ENCODE assay signal across 15 mouse cellular contexts in genomic region chr6:134996918-134997317, GRCm38 (mm10). TPM values are rescaled to one million over a fixed set of nuclear protein-coding genes. Genes with fewer than 3 reads are reported as not detected.
DNase-seq lines count a peak whose midpoint lies in the region; ATAC-seq and TF ChIP-seq lines count a peak whose summit lies in the region.
"Had no signal": no experiment of that assay in that cellular context is flagged by ENCODE, and none has a peak within 500 bp of the region (broad histone marks: within the 10 kb centered on the region; RNA-seq: fewer than 3 reads in every experiment).

No protein-coding gene starts in this region.

- no peak for DNase-seq in kidney, postnatal 0 days (ENCODE audit: low spot score)
- DNase-seq in kidney, adult 8-10 months = no peak
- DNase-seq in A20 (ENCODE audit: low read depth, low spot score) (peak; percentile 59), MEL (ENCODE audit: low read depth, low spot score) (peak; percentile 67), adipocyte (ENCODE audit: low spot score) (no peak)
- peak; percentile 5 to 46 for DNase-seq in natural killer cell, adult 2 months (ENCODE audit: low spot score in 2 of 2)
- DNase-seq in ovary, adult 18-20 months (ENCODE audit: low spot score) = no peak
- no peak for DNase-seq in adrenal gland, adult 8-10 months
- DNase-seq: adrenal gland, postnatal 25 days; lung, embryonic 14.5 days; right cerebral cortex, adult 18-20 months had no signal

- no peaks in the 10 kb centered on the region for H3K36me3 ChIP-seq in kidney, postnatal 0 days (ENCODE audit: insufficient read depth, low read length)
- H3K36me3 ChIP-seq in MEL (ENCODE audit: control insufficient read depth in 1 of 2, insufficient read depth in 2 of 2, low read length in 2 of 2) = no peaks in the 10 kb centered on the region
- H3K36me3 ChIP-seq: heart, embryonic 12.5 days; hindbrain, embryonic 12.5 days; midbrain, embryonic 13.5 days; neural tube, embryonic 13.5 days had no signal

- TF ChIP-seq CTCF in kidney, postnatal 0 days (IDR thresholded peaks at IDR 0.05; ENCODE audit: low read depth) = peak; percentile 42
- peak; percentile 40 to 58 (median 43) for TF ChIP-seq CTCF in MEL (IDR thresholded peaks at IDR 0.05 in 2 of 3, conservative IDR thresholded peaks at IDR 0.05 in 1 of 3; ENCODE audit: control insufficient read depth in 1 of 3, insufficient read depth in 1 of 3, low read depth in 2 of 3, low read length in 3 of 3, poor library complexity in 1 of 3, severe bottlenecking in 1 of 3)

- WGBS in kidney, postnatal 0 days = 92% methylated on average over 2 of the region's 2 CpGs

- no peaks in the 10 kb centered on the region for H3K27me3 ChIP-seq in kidney, postnatal 0 days (ENCODE audit: insufficient read depth, low read length)
- no peaks in the 10 kb centered on the region for H3K27me3 ChIP-seq in MEL (ENCODE audit: control insufficient read depth in 1 of 2, insufficient read depth in 2 of 2, low read length in 2 of 2)
- H3K27me3 ChIP-seq: heart, embryonic 12.5 days; hindbrain, embryonic 12.5 days; midbrain, embryonic 13.5 days; neural tube, embryonic 13.5 days had no signal

- no peak overlapping the region for H3K4me3 ChIP-seq in kidney, postnatal 0 days (replicated peaks; ENCODE audit: low read depth, low read length)
- no peak overlapping the region for H3K4me3 ChIP-seq in MEL (ENCODE audit: control insufficient read depth in 1 of 2, insufficient read depth in 1 of 2, low read depth in 2 of 2, low read length in 2 of 2)
- H3K4me3 ChIP-seq: heart, embryonic 12.5 days; hindbrain, embryonic 12.5 days; midbrain, embryonic 13.5 days; neural tube, embryonic 13.5 days had no signal

- no peak for TF ChIP-seq EP300 in MEL (IDR thresholded peaks at IDR 0.05; ENCODE audit: low read depth in 1 of 2, low read length in 2 of 2)

- no peak overlapping the region for H3K9ac ChIP-seq in kidney, postnatal 0 days (ENCODE audit: low read depth, low read length)
- H3K9ac ChIP-seq in MEL (ENCODE audit: control insufficient read depth, low read depth, low read length, poor library complexity, severe bottlenecking) = no peak overlapping the region
- H3K9ac ChIP-seq: heart, embryonic 12.5 days; hindbrain, embryonic 12.5 days; lung, embryonic 14.5 days; midbrain, embryonic 13.5 days; neural tube, embryonic 13.5 days had no signal

- TF ChIP-seq RAD21 in MEL (IDR thresholded peaks at IDR 0.05; ENCODE audit: low read depth, low read length) = peak; percentile 42

- H3K9me3 ChIP-seq in kidney, postnatal 0 days (replicated peaks; ENCODE audit: low read length) = no peaks in the 10 kb centered on the region
- H3K9me3 ChIP-seq in MEL (replicated peaks; ENCODE audit: insufficient read depth, low read length) = no peaks in the 10 kb centered on the region
- H3K9me3 ChIP-seq: heart, embryonic 12.5 days; hindbrain, embryonic 12.5 days; midbrain, embryonic 13.5 days; neural tube, embryonic 13.5 days had no signal

- TF ChIP-seq POLR2A in MEL (IDR thresholded peaks at IDR 0.05; ENCODE audit: control insufficient read depth in 1 of 2, insufficient read depth in 1 of 2, low read depth in 1 of 2, low read length in 2 of 2, poor library complexity in 1 of 2) = no peak

- H3K79me2 ChIP-seq in MEL (ENCODE audit: control insufficient read depth, insufficient read depth, low read length, poor library complexity) = no peaks in the 10 kb centered on the region

- no peaks in the 10 kb centered on the region for H3K4me1 ChIP-seq in kidney, postnatal 0 days (replicated peaks; ENCODE audit: insufficient read depth, low read length)
- H3K4me1 ChIP-seq in MEL (ENCODE audit: control insufficient read depth in 1 of 2, insufficient read depth in 2 of 2, low read length in 2 of 2) = no peaks in the 10 kb centered on the region
- H3K4me1 ChIP-seq: hindbrain, embryonic 12.5 days; midbrain, embryonic 13.5 days; neural tube, embryonic 13.5 days had no signal

- no peak overlapping the region for H3K27ac ChIP-seq in kidney, postnatal 0 days
- H3K27ac ChIP-seq in MEL (ENCODE audit: control insufficient read depth, low read depth, low read length) = no peak overlapping the region
- H3K27ac ChIP-seq: hindbrain, embryonic 12.5 days; midbrain, embryonic 13.5 days; neural tube, embryonic 13.5 days had no signal

- H3K4me2 ChIP-seq in kidney, postnatal 0 days (ENCODE audit: low read length) = no peak overlapping the region
- H3K4me2 ChIP-seq: heart, embryonic 12.5 days; hindbrain, embryonic 12.5 days; lung, embryonic 14.5 days; midbrain, embryonic 13.5 days; neural tube, embryonic 13.5 days had no signal

- ATAC-seq in kidney, postnatal 0 days (replicated peaks; ENCODE audit: low FRiP score, low read depth) = no peak
- ATAC-seq: midbrain, embryonic 13.5 days had no signal

TF ChIP-seq in MEL, 35 proteins besides CTCF, POLR2A, EP300 and RAD21:
- TF ChIP-seq ZNF384 (IDR thresholded peaks at IDR 0.05; ENCODE audit: low read depth, low read length) = peak; percentile 92
- 0 out of 2 replicates have a peak, but pooled peaks have one; percentile 27 for TF ChIP-seq HCFC1 (IDR thresholded peaks at IDR 0.05; ENCODE audit: low read depth, low read length)
- TF ChIP-seq SMC3 (IDR thresholded peaks at IDR 0.05; ENCODE audit: low read depth, low read length) = peak; percentile 48; the same call in 1 of the 2 replicates
- TF ChIP-seq ZMIZ1 (IDR thresholded peaks at IDR 0.05; ENCODE audit: low read depth, low read length) = no peak
- peak; percentile 45; the same call in 1 of the 2 replicates for TF ChIP-seq MAX (IDR thresholded peaks at IDR 0.05; ENCODE audit: low read length)
- peak; percentile 77 for TF ChIP-seq MYC (IDR thresholded peaks at IDR 0.05; ENCODE audit: low read depth, low read length)
- TF ChIP-seq ZC3H11A (IDR thresholded peaks at IDR 0.05; ENCODE audit: low read depth, low read length) = peak; percentile 40; the same call in 1 of the 2 replicates
- no peak; the same call in 1 of the 2 replicates for TF ChIP-seq RCOR1 (IDR thresholded peaks at IDR 0.05; ENCODE audit: low read depth, low read length)
- TF ChIP-seq SIN3A (IDR thresholded peaks at IDR 0.05; ENCODE audit: low read length) = peak; percentile 18; the same call in 1 of the 2 replicates
- no peak for TF ChIP-seq MAFK (IDR thresholded peaks at IDR 0.05; ENCODE audit: borderline replicate concordance, low read depth, low read length)

RNA-seq across cellular contexts. Expression of gene Ddx47, which starts 14.5 kb away (rescaled TPM):
- polyA plus RNA-seq in kidney, postnatal 0 days (2015; fragmentation: Nextera tagmentation; extraction: Ambion mirVana) = 85.9 and 91.6 TPM in 2 replicates
- total RNA-seq in MEL (2012; rRNA removed) = 84.1 and 102 TPM in 2 replicates
- 100 to 1,000 TPM in 1 of 2 experiments, not detected in 1; 117 TPM for polyA plus RNA-seq in MEL (2012; ENCODE audit: insufficient read depth in 1 of 2, insufficient read length in 2 of 2, low read depth in 1 of 2, low replicate concordance in 2 of 2, missing spikeins in 1 of 2)
- 10 to 100 TPM; 68.5 to 72.8 (median 72.4) TPM for total RNA-seq in adrenal gland, adult 8-10 months (2022)

RNA-seq across cellular contexts. Expression of gene Apold1, which starts 15.4 kb away (rescaled TPM):
- 4.4 and 4.5 TPM in 2 replicates for polyA plus RNA-seq in kidney, postnatal 0 days (2015; fragmentation: Nextera tagmentation; extraction: Ambion mirVana)
- total RNA-seq in MEL (2012; rRNA removed) = 0.07 and 0.12 TPM in 2 replicates
- polyA plus RNA-seq in MEL (2012; ENCODE audit: insufficient read depth in 1 of 2, insufficient read length in 2 of 2, low read depth in 1 of 2, low replicate concordance in 2 of 2, missing spikeins in 1 of 2) = under 1 TPM in 1 of 2 experiments, not detected in 1; 0.08 TPM
- 1 to 10 TPM; 1.8 to 8.8 (median 2.2) TPM for total RNA-seq in adrenal gland, adult 8-10 months (2022)

Comparison
In these comparisons a context has a peak if more than half of its experiments do, and no peak if none do; other contexts are left out.
1. DNase-seq: peak in A20 (single experiment), MEL (single experiment) and natural killer cell, adult 2 months (2 of 2); none in kidney, postnatal 0 days (single experiment), kidney, adult 8-10 months (0 of 2), adipocyte (single experiment), ovary, adult 18-20 months (single experiment) and adrenal gland, adult 8-10 months (single experiment).